ENCODE assay signal across 9 mouse cellular contexts in the genomic region with DNA sequence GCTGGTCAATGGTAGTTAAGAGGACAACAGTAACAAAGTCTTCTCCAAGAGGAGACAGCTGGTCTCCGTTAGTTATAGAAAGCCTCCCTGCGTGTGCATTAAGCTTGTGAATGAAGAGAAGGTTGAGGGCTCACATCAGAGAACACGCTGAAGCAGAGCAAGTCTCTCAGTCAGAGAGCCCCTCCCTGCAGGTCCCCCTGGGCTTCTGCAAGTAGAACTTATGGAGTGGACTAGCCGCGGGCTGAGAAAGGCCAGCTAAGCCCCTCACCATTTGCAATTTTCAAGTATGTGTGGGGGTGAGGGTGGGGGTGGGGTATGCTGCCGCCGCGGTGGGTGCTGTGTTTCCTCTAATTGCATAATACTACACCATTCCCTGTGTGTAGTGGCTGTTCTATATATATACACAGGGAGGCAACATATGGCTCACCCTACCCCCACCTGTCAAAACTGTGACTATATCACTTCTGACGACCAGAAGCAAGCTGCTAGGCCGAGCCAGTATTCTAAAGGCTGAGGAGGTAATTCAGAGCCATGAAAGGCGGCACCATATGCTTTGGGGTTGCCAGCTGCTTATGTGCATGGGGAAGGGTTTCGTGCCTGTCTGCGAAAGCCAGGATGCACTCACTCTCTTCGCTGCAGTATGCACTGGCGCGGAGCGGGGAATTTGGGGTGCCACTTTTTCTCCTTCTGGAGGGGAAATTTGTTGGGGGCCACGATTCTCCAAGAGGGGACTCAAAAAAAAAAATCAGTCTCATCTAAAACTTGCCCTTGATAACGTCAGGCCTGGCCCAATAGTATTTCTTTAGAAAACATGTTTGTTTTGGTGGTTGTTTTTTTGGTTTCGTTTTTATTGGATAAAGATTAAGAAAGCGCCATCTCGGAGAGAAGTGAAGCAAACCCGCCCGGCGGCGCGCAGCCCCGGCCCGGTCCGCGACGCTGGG. TPM values are rescaled to one million over a fixed set of nuclear protein-coding genes. Genes with fewer than 3 reads are reported as not detected.
DNase-seq lines count a peak whose midpoint lies in the region; ATAC-seq and TF ChIP-seq lines count a peak whose summit lies in the region.
"Had no signal": no experiment of that assay in that cellular context is flagged by ENCODE, and none has a peak within 500 bp of the region (broad histone marks: within the 10 kb centered on the region; RNA-seq: fewer than 3 reads in every experiment).

No protein-coding gene starts in this region.

- no peaks in the 10 kb centered on the region for H3K79me2 ChIP-seq in myocyte (ENCODE audit: control insufficient read depth, insufficient read depth)

- 0 out of 2 replicates have a peak, but pooled peaks cover 4% of the 10 kb centered on the region for H3K9me3 ChIP-seq in kidney, embryonic 14.5 days (ENCODE audit: control insufficient read depth, low read length)

- H3K4me3 ChIP-seq in kidney, embryonic 14.5 days (ENCODE audit: low read length): peak overlapping the region; percentile 64
- peak overlapping the region; percentile 15 for H3K4me3 ChIP-seq in myocyte

- DNase-seq in kidney, adult 18-20 months: no peak
- peak; percentile 63 to 64 for DNase-seq in cerebellum, postnatal 14 days
- DNase-seq in frontal cortex, postnatal 36 days (ENCODE audit: low spot score in 2 of 2): peak; percentile 80 to 93
- peak; percentile 56 to 92 for DNase-seq in left cerebral cortex, adult 8-10 months (ENCODE audit: low spot score in 2 of 2)
- DNase-seq in thymus, postnatal 25 days: no peak

- TF ChIP-seq POLR2A in myocyte (IDR thresholded peaks at IDR 0.05; ENCODE audit: insufficient read length, low read depth): no peak

- H3K9ac ChIP-seq in kidney, embryonic 14.5 days (ENCODE audit: low read depth, low read length): peak overlapping the region; percentile 37

- peaks cover 4% of the 10 kb centered on the region; the same call in 1 of the 2 replicates for H3K4me1 ChIP-seq in kidney, embryonic 14.5 days (ENCODE audit: control insufficient read depth, insufficient read depth, low read length)

- WGBS in kidney, embryonic 14.5 days: 12% methylated on average over 32 of the region's 32 CpGs

- H3K4me2 ChIP-seq in kidney, embryonic 14.5 days (replicated peaks; ENCODE audit: low read depth, low read length): peak overlapping the region; percentile 98
- peak overlapping the region; percentile 80 for H3K4me2 ChIP-seq in myocyte (ENCODE audit: low read depth)

- peak overlapping the region; percentile 68 for H3ac ChIP-seq in myocyte (ENCODE audit: control insufficient read depth, insufficient read length)

- H3K27me3 ChIP-seq in kidney, embryonic 14.5 days (ENCODE audit: control insufficient read depth, insufficient read depth, low read length): peaks cover 54% of the 10 kb centered on the region
- H3K27me3 ChIP-seq in myocyte (ENCODE audit: control insufficient read depth, insufficient read depth, insufficient read length): no peaks in the 10 kb centered on the region

- ATAC-seq in kidney, embryonic 14.5 days (ENCODE audit: low FRiP score, low TSS enrichment): no peak
- ATAC-seq in megakaryocyte progenitor cell, adult 5-6 weeks (replicated peaks; ENCODE audit: poor library complexity): no peak

- H3K36me3 ChIP-seq in kidney, embryonic 14.5 days (ENCODE audit: control insufficient read depth, insufficient read depth, low read length): no peaks in the 10 kb centered on the region
- no peaks in the 10 kb centered on the region for H3K36me3 ChIP-seq in myocyte (ENCODE audit: control insufficient read depth, insufficient read depth)

- no peak overlapping the region for H3K27ac ChIP-seq in kidney, embryonic 14.5 days (ENCODE audit: low read depth, low read length)

TF ChIP-seq in myocyte, 11 proteins besides CTCF, POLR2A, EP300 and RAD21:
- TF ChIP-seq MYOD1 (IDR thresholded peaks at IDR 0.05; ENCODE audit: control insufficient read depth in 1 of 3, insufficient read length in 2 of 3, low read depth in 2 of 3): peak in 1 of 3 experiments; percentile 54
- peak in 1 of 3 experiments; percentile 25 for TF ChIP-seq MYOG (IDR thresholded peaks at IDR 0.05; ENCODE audit: control insufficient read depth in 1 of 3, insufficient read depth in 1 of 3, insufficient read length in 2 of 3, low read depth in 2 of 3)
- TF ChIP-seq USF1 (IDR thresholded peaks at IDR 0.05; ENCODE audit: low read depth): no peak
TF ChIP-seq in myocyte: peak in this region for 2.

RNA-seq across cellular contexts. Expression of a gene that starts 52.5 kb away (rescaled TPM):
- polyA plus RNA-seq in kidney, embryonic 14.5 days (2014; fragmentation: Nextera tagmentation; extraction: Ambion mirVana): not detected in 2 replicates
- total RNA-seq in left cerebral cortex, adult 8-10 months (2022): 10 to 100 TPM; 21.2 to 24.0 (median 23.4) TPM
- polyA plus RNA-seq in myocyte (2012; fragmentation: generic; extraction: Trizol): 0.35 TPM
- total RNA-seq in megakaryocyte progenitor cell, adult 5-6 weeks (2015): 4.0 and 6.8 TPM in 2 replicates
- 5.6 and 5.9 TPM in 2 replicates for total RNA-seq in megakaryocyte progenitor cell, adult 5-6 weeks (2017)
- total RNA-seq: MEL had no signal

Comparison
In these comparisons a context has a peak if more than half of its experiments do, and no peak if none do; other contexts are left out.
1. DNase-seq: peak in cerebellum, postnatal 14 days (2 of 2), frontal cortex, postnatal 36 days (2 of 2) and left cerebral cortex, adult 8-10 months (2 of 2); none in kidney, adult 18-20 months (single experiment) and thymus, postnatal 25 days (single experiment).